Mouse (Mus musculus): ENCODE data around the gene Nfkbiz. TPM values are rescaled to one million over a fixed set of nuclear protein-coding genes. Genes with fewer than 3 reads are reported as not detected.
"Not testable (repeated sequence)": the region's sequence is repeated elsewhere in the genome, so short reads cannot be mapped to it uniquely, and the experiment has no call there.

Gene Nfkbiz
- polyA plus RNA-seq (2012; rRNA removed) = 10.3 and 10.8 TPM in 2 replicates

DNA sequence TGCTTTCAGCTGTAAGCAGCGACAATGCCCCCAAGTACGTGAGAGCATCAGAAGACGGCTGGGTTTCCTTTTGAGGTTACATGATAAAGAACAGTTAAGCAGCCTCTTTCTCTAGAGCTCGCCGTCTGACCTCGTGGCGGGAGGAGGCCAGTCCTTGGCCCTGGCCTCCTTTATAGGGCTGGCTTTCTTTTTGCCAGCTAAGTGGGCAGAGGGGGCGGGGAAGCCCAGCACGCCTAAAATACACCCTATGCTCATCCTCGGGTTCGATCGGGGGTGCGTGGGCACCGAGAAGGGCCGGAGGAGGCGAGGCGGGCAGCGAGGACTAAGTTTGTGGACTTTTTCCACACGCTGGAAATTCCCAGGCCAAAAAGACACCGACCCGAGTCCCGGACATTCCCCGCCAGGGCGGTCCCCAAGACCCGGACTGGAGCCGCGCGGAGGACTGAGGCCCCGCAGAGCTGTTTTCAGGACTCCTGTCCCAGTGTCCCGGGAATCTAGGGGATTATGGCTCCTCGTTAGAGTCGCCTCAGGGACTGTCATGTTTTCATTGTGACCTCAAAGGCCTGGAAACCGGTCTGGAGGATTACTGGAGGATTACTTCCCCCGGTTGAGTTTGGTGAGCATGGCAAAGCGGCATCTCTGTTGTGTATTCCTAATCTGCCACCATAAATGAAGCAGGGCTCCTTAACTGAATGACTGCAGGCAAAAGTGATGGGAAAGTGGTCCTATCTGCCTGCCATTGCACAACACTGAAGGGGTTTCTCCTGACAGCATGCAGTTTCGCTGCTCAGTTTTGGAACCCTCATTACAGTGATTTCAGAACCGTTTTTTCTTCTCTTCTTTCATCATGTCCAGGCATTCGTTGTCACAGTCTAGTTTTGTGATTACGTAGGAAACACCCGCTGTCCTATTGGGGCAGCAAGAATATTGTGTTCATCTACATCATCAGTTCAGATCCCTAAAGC lies at the start of gene Nfkbiz:
Gene Nfkbiz, minus strand, starts transcription at position 390 of the 965 bp plus-strand sequence.
- peak; percentile 76 for DNase-seq (ENCODE audit: low spot score)

DNA sequence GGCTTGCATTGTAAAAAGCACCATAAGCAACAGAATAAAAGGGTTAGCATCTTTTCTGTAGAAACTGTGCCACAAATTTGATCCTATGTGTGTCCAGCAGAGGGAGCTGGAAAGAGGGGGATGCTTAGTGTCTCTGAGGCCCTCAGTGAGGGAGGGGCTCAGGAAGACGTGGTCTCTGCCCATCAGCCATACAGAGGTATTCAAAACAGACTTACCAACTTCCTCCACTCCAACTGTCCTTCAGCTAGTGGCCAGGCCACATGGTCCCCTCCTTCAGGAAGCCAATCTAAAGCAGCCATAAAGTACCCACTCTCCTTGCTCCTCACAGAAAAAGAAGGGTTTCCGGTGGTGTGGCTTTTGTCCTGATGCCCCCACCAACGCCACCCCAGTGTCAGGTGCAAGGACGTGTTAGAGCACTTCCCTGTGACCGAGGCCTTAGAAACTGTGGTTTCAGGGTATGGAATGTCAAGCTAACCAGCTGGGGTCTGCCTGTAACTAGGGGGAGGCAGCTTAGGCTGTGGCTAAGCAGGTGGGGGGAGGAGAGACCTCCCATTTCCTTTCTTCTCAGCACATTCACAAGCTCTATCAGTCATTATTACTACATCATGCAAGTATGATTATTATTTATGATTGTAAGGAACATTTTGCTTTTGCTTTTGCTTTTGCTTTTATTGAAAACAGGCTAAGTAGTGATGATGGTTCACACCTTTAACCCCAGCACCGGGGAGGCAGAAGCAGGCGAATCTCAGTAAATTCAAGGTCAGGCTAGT lies 49.3 kb upstream of the Nfkbiz start:
- no peak for DNase-seq (ENCODE audit: low spot score)

- DNase-seq (ENCODE audit: low spot score) = no peak
Measured at GRCm38 (mm10) chr16:55884246-55884645, 45.5 kb upstream of the Nfkbiz start.

GRCm38 (mm10) chr16:55876025-55876424 lies 37.3 kb upstream of the Nfkbiz start:
- no peak for DNase-seq (ENCODE audit: low spot score)

DNA sequence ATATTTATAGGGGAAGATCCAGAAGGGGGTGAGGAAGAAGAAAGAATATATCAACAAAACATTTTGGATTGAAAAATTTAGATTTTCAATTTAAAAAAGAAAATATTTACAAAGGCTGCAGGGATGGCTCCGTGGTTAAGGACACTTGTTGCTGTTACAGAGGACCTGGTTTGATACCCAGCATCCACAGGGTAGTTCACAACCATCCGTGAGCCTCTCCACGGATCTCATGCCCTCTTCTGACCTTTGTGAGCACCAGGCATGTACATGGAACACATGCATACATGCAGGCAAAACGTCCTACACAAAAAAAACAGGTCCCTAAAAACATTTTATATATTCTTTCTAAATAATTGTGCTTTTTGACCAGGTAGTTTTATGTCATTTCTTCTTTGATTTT lies 25.1 kb upstream of the Nfkbiz start:
- DNase-seq (ENCODE audit: low spot score) = no peak

DNA sequence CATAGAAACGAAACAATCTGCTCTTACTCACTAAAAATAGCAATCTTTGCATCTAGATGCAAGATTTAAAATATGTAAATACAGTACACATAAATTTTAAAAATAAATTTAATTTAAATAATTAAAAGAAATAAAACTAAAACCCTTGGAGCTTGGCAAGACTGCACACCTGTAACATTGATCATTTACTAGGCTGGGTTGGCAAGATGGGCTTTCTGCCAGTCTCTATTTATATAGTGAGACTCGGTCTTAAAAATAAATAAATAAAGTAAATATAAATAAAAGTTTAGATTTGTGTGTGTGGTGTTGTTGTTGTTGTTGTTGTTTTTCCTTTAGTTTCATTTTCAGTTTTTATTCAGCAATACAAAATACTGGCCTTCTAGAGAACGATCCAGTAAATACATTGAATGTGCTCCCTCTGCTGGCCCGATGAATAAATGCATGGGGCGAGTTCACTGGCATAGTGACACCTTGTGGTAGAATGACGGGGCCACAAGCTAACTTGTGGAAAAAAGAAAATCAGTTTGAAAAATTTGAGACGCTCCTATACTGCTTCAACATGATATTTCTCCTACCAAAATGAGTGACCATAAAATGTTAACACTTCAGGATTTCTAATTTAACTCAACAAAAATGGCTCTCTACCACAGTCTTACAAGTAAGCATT lies 24.6 kb upstream of the Nfkbiz start:
- DNase-seq (ENCODE audit: low spot score) = no peak

- no peak for DNase-seq (ENCODE audit: low spot score)
Measured at GRCm38 (mm10) chr16:55861104-55861503, 22.4 kb upstream of the Nfkbiz start.

GRCm38 (mm10) chr16:55859421-55859820 lies 20.7 kb upstream of the Nfkbiz start:
- DNase-seq (ENCODE audit: low spot score) = not testable (repeated sequence)

DNA sequence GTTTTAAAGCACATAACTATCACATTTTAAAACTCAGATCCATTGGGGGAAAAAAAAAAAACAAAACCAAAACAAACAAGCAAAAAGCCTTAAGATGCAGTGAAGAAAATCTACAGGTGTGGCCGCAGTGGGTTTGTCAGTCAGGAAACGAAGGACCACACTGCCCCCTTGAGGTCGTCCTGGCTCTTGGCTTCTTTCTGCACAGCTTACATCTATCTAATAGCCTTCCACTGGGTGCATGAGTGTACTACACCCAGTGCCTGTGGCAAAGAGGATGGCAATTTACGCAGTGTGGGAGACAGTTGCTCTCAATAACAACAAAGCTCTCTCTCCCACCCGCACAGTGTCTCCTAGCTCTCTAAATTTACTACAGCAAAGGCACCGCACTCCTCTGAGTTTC lies 19.8 kb upstream of the Nfkbiz start:
- DNase-seq (ENCODE audit: low spot score) = peak; percentile 30

- DNase-seq (ENCODE audit: low spot score) = peak; percentile 28
Measured at GRCm38 (mm10) chr16:55852943-55853727, 14.4 kb upstream of the Nfkbiz start.

- no peak for DNase-seq (ENCODE audit: low spot score)
Measured at GRCm38 (mm10) chr16:55852515-55852914, 13.8 kb upstream of the Nfkbiz start.

DNA sequence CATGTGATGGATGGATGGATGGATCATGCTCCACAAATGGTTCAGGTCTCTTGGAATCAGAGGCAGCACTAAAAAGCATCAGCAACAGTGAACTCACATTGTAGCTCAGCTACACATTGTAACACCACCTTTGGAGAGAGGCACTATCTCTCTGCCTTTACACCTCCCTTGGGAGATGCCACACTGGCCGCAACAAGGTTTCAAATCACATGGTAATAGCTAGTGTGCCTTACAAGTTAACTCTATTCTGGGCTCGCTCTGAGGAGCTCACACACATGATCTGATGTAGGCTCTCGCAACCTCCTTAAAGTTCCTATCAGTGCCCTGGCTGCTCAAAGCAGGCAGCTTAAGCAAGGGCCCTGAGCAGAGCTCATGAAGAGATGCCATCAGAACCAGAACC lies 11.8 kb upstream of the Nfkbiz start:
- no peak for DNase-seq (ENCODE audit: low spot score)

GRCm38 (mm10) chr16:55847679-55848078 lies 9.0 kb upstream of the Nfkbiz start:
- no peak for DNase-seq (ENCODE audit: low spot score)

DNA sequence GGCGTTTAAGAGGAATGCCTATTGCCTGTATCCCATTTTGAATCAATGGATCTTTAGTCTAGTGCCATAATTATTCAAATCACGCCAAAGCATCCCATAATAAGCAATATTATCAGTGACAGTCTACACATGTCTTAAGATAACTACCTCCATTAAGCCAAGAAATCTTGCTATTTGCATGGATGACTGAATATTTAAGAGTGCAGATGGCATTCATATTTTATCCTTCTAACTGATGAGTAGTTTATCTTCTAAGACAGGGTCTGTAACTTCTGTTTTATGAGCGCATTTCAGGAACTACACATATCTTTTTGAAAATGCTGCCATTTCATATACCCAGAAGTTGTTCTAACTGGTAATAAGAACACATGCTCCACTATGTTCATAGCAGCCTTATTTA lies 6.1 kb upstream of the Nfkbiz start:
- DNase-seq (ENCODE audit: low spot score) = no peak

GRCm38 (mm10) chr16:55843919-55844318 lies 5.2 kb upstream of the Nfkbiz start:
- no peak for DNase-seq (ENCODE audit: low spot score)

- DNase-seq (ENCODE audit: low spot score) = no peak
Measured at GRCm38 (mm10) chr16:55843134-55843533, 4.4 kb upstream of the Nfkbiz start.

GRCm38 (mm10) chr16:55841506-55841905 lies 2.8 kb upstream of the Nfkbiz start:
- no peak for DNase-seq (ENCODE audit: low spot score)

DNA sequence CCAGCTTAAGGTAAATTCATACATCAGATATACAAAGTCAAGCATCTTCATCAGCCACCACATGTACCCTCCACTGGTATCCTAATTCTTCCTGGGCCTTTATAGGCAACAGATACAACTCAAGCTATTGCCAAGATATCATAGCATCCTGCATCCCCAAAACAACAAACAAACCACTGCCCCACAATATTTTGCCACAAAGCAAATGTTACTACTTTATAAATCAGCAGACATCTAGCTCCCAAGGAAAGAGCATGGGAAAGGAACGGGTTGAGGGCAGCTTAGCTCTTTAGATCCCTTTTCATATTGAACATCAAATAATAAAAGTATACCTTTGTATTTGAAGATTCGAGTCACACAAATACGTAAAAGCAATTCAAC lies 580 bp downstream of the Nfkbiz start:
- DNase-seq (ENCODE audit: low spot score) = no peak

DNA sequence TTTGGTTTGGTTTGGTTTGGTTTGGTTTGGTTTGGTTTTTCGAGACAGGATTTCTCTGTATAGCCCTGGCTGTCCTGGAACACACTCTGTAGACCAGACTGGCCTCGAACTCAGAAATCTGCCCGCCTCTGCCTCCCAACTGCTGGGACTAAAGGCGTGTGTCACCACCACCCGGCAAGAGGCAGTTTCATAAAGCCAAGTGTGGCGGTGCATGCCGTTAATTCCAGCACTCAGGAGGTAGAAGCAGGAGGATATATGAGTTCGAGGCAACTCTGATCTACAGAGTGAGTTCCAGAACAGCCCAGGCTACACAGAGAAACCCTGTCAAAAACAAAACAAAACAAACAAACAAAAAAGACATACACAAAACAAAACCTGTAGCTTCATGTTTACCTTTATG lies 1.0 kb downstream of the Nfkbiz start:
- not testable (repeated sequence) for DNase-seq (ENCODE audit: low spot score)

DNA sequence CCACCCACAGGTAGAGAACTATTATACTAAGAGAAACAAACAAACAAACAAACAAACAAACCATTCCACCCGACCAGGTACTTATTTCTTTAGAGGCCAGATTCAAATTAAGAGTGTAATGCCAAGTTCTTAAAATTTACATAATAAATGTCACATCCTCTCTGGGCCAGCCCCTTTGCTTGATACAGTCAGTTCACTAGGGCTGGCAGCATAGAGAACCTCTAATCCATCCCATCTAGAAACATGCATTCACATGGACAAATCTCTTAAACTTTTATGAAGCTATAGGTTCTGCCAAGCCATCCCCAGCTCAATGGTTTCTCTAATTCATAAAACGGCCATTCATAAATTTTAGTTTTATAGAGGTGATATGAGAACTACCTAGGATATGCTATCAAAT lies 1.5 kb downstream of the Nfkbiz start:
- DNase-seq (ENCODE audit: low spot score) = no peak

- no peak for DNase-seq (ENCODE audit: low spot score)
Measured at GRCm38 (mm10) chr16:55835798-55836197, 2.9 kb downstream of the Nfkbiz start.

All from urinary bladder, adult 2 months (tissue).